Mouse (Mus musculus) megakaryocyte, embryonic 14.5 days (primary cell): ENCODE data around the gene Sec24b.

ENCODE experiments used
- FLI1 ChIP-seq: IDR thresholded peaks from 2 replicates; pipeline ENCODE4 v1.6.1; 2012; ENCODE audit warnings: low read length, inconsistent platforms, mixed read lengths
- GATA1 ChIP-seq: IDR thresholded peaks from 3 replicates; pipeline ENCODE4 v1.6.1; 2012; ENCODE audit warnings: mixed read lengths, low read length, inconsistent platforms, borderline replicate concordance

DNA sequence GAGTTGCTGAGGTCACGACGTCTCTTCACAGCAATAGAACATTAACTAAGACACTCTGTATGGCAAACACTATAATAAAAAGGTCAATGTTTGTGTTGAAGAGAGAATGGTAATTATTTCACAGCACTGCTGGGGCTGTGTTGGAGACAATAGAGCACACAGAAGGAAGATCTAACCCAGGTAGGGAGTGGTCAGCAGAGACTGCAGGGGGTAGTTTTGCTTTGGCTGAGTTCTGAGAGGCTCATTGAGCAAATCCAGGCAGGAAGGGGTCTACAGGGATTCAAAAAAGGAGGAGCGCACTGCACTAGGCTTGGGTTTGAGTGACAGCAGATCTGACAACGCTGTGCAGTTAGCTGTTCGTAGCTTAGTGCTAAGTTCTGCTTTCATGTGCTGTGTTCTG, 85.0 kb downstream of the Sec24b start:
- no peak for TF ChIP-seq GATA1
- TF ChIP-seq FLI1, result no peak
